Mouse (Mus musculus): Measurements from ENCODE around the gene Elfn1. TPM values are rescaled to one million over a fixed set of nuclear protein-coding genes. Genes with fewer than 3 reads are reported as not detected.

Elfn1 gene
- total and polyA plus RNA-seq, 3 experiments: 0.04 to 0.06 TPM; not detected in 1

DNA sequence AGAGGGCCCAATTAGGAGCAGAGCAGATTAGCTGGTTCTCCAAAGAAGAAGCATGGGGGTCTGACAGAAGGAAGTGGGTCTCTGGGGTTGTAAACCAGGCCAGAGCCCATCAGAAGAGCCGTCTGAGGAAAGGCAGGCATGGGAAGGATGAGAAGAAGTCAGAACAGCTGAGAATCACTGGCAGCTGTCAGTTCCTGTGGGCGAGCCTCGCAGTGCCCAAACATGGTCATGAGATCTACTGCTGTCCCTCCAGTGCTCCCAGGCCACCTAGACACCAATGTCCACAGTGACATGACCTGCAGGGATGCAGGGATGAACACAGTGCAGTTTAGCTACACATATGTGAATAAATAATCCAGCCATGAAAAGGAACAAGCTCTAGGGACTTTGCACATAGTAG, 102.7 kb downstream of the Elfn1 start:
- no peak overlapping the region for H3K9ac ChIP-seq (ENCODE audit: insufficient read depth, low read depth)
- no peaks in the 10 kb centered on the region for H3K27me3 ChIP-seq (replicated peaks)
- TF ChIP-seq SIN3A (IDR thresholded peaks at IDR 0.05; ENCODE audit: low read length): no peak
- TF ChIP-seq PAX5 (IDR thresholded peaks at IDR 0.05; ENCODE audit: low read length): no peak
- no peak for TF ChIP-seq HCFC1 (IDR thresholded peaks at IDR 0.05; ENCODE audit: low read depth, low read length)
- no peak for TF ChIP-seq EP300 (IDR thresholded peaks at IDR 0.05; ENCODE audit: low read length)
- TF ChIP-seq UBTF (IDR thresholded peaks at IDR 0.05; ENCODE audit: low read depth, low read length): no peak
- no peak for TF ChIP-seq USF2 (conservative IDR thresholded peaks at IDR 0.05; ENCODE audit: low read depth, low read length)
- no peak for TF ChIP-seq KAT2A (IDR thresholded peaks at IDR 0.05; ENCODE audit: insufficient replicate concordance, low read length)
- no peak for TF ChIP-seq ZNF384 (IDR thresholded peaks at IDR 0.05; ENCODE audit: low read depth, low read length)
- TF ChIP-seq E2F4 (IDR thresholded peaks at IDR 0.05; ENCODE audit: insufficient replicate concordance, low read depth, low read length): no peak
- dilution Hi-C loops (cut with MboI; ENCODE audit: extremely low pct_ligation_motif_present, extremely low pct_unique_long_range_greater_than_20kb, low sequenced_read_pairs) (no loop called here), in situ Hi-C loops (cut with MboI; ENCODE audit: low pct_ligation_motif_present, low pct_unique_long_range_greater_than_20kb, low sequenced_read_pairs) (no loop called here)
- no peaks in the 10 kb centered on the region for H3K9me3 ChIP-seq (replicated peaks; ENCODE audit: low read length)
- no peak for DNase-seq (ENCODE audit: extremely low read depth)
- peaks cover 8 to 44% of the 10 kb centered on the region in 2 experiments for H3K36me3 ChIP-seq (replicated peaks in 1 of 2; ENCODE audit: control insufficient read depth in 1 of 2, insufficient read depth in 1 of 2, low read length in 1 of 2)
- H3K27ac ChIP-seq (ENCODE audit: insufficient read depth, low read depth): no peak overlapping the region
- H3K79me2 ChIP-seq (replicated peaks; ENCODE audit: control insufficient read depth, extremely low read depth, insufficient read depth, poor library complexity, severe bottlenecking): no peaks in the 10 kb centered on the region
- peaks cover 0 to 2% of the 10 kb centered on the region in 2 experiments; a peak in 1 of 4 replicates for H3K4me1 ChIP-seq (ENCODE audit: control insufficient read depth in 1 of 2, insufficient read depth in 2 of 2)
- H3K4me2 ChIP-seq (ENCODE audit: insufficient read depth, low read depth, poor library complexity, severe bottlenecking): no peak overlapping the region
- no peak overlapping the region for H3K4me3 ChIP-seq (replicated peaks in 1 of 3; ENCODE audit: low read depth in 2 of 3, low read length in 2 of 3, poor library complexity in 1 of 3)

DNA sequence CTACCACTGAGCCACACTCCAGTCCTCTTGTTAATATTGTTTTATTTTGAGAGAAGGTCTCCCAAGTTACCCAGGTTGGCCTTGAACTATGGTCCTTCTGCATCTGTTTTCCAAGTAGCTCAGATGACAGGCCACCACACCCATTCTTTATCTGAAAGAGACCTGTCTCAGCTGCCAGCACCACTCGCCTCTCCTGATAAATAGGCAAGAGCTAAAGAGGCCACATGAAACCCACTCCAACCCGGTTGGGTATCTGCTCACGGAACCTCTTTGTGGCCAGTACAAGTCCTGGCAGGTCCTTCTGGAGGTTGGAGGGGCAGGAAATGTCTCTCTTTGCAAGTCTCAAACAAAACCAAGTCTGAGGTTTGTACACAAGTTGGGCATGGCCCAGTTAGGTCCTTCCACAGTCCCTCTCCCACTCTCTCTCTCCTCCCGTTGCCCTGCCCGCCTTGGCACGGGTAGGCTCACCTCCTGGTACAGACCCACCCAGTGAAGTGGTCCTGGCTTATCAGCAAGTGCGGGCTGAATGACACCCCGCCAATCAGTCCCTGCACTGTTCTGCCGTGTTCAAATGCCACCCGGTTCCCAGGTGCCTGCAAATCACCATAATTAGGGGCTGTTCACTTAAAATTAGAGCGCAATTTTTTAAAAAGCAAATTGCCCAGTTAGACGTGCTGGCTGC, 104.7 kb downstream of the Elfn1 start:
- no peaks in the 10 kb centered on the region for H3K9me3 ChIP-seq (replicated peaks; ENCODE audit: low read length)
- H3K9ac ChIP-seq (ENCODE audit: insufficient read depth, low read depth): no peak overlapping the region
- TF ChIP-seq IRF4 (IDR thresholded peaks at IDR 0.05; ENCODE audit: low read depth, low read length) (no peak), RCOR1 (conservative IDR thresholded peaks at IDR 0.05; ENCODE audit: low read depth, low read length) (no peak), ETS1 (conservative IDR thresholded peaks at IDR 0.05; ENCODE audit: low read depth, low read length) (no peak), SIN3A (IDR thresholded peaks at IDR 0.05; ENCODE audit: low read length) (no peak), CHD1 (IDR thresholded peaks at IDR 0.05; ENCODE audit: low read depth, low read length) (no peak), ZKSCAN1 (IDR thresholded peaks at IDR 0.05; ENCODE audit: borderline replicate concordance, low read depth, low read length) (no peak), USF2 (conservative IDR thresholded peaks at IDR 0.05; ENCODE audit: low read depth, low read length) (no peak), MAZ (IDR thresholded peaks at IDR 0.05; ENCODE audit: low read depth, low read length) (no peak), TBP (conservative IDR thresholded peaks at IDR 0.05; ENCODE audit: low read depth, low read length) (no peak), KAT2A (IDR thresholded peaks at IDR 0.05; ENCODE audit: insufficient replicate concordance, low read length) (no peak), SMC3 (IDR thresholded peaks at IDR 0.05; ENCODE audit: low read depth, low read length) (no peak), BHLHE40 (IDR thresholded peaks at IDR 0.05; ENCODE audit: low read depth, low read length) (no peak), ZMIZ1 (IDR thresholded peaks at IDR 0.05; ENCODE audit: low read depth, low read length) (no peak), ZC3H11A (IDR thresholded peaks at IDR 0.05; ENCODE audit: low read depth, low read length) (no peak), USF1 (IDR thresholded peaks at IDR 0.05; ENCODE audit: low read depth, low read length) (no peak), POLR2A (IDR thresholded peaks at IDR 0.05; ENCODE audit: low read depth, low read length) (no peak), GABPA (IDR thresholded peaks at IDR 0.05; ENCODE audit: insufficient replicate concordance, low read depth, low read length) (no peak)
- peaks cover 0 to 15% of the 10 kb centered on the region in 2 experiments; a peak in 3 of 4 replicates for H3K4me1 ChIP-seq (ENCODE audit: control insufficient read depth in 1 of 2, insufficient read depth in 2 of 2)
- H3K36me3 ChIP-seq (replicated peaks in 1 of 2; ENCODE audit: control insufficient read depth in 1 of 2, insufficient read depth in 1 of 2, low read length in 1 of 2): peaks cover 5 to 35% of the 10 kb centered on the region in 2 experiments
- H3K79me2 ChIP-seq (replicated peaks; ENCODE audit: control insufficient read depth, extremely low read depth, insufficient read depth, poor library complexity, severe bottlenecking): no peaks in the 10 kb centered on the region
- no peak overlapping the region for H3K4me3 ChIP-seq (replicated peaks in 1 of 3; ENCODE audit: low read depth in 2 of 3, low read length in 2 of 3, poor library complexity in 1 of 3)
- H3K4me2 ChIP-seq (ENCODE audit: insufficient read depth, low read depth, poor library complexity, severe bottlenecking): no peak overlapping the region
- in situ Hi-C loops (cut with MboI; ENCODE audit: low pct_ligation_motif_present, low pct_unique_long_range_greater_than_20kb, low sequenced_read_pairs) (no loop called here), dilution Hi-C loops (cut with MboI; ENCODE audit: extremely low pct_ligation_motif_present, extremely low pct_unique_long_range_greater_than_20kb, low sequenced_read_pairs) (no loop called here)
- H3K27me3 ChIP-seq (replicated peaks): no peaks in the 10 kb centered on the region
- no peak for DNase-seq (ENCODE audit: extremely low read depth)
- H3K27ac ChIP-seq (ENCODE audit: insufficient read depth, low read depth): no peak overlapping the region
